Mouse (Mus musculus) liver, embryonic 16.5 days (tissue): ENCODE measurements around the gene Gm11213. TPM values are rescaled to one million over a fixed set of nuclear protein-coding genes. Genes with fewer than 3 reads are reported as not detected.

Experiments
- ATAC-seq: fragments of 200-750 bp; cut with Nextera tagmentation; 2 replicates; pipeline ENCODE4 v1.8.0; 2017; ENCODE audit warnings: low read depth, mild to moderate bottlenecking, moderate number of reproducible peaks, moderate library complexity
- H3K27ac ChIP-seq: fragments of 300-500 bp; sonication (generic); 2 replicates; pipeline ENCODE4 v1.5.1; 2014; ENCODE audit warnings: mild to moderate bottlenecking, low read length
- H3K27me3 ChIP-seq: fragments of 300-500 bp; sonication (generic); 2 replicates; pipeline ENCODE4 v1.6.1; 2014; ENCODE audit warnings: low read depth, low read length, mixed read lengths; ENCODE audit not compliant: control insufficient read depth, insufficient read depth
- H3K36me3 ChIP-seq: fragments of 300-500 bp; sonication (generic); 2 replicates; pipeline ENCODE4 v1.6.1; 2014; ENCODE audit warnings: mild to moderate bottlenecking; ENCODE audit not compliant: control insufficient read depth, insufficient read depth
- H3K4me1 ChIP-seq: fragments of 300-500 bp; sonication (generic); 2 replicates; pipeline ENCODE4 v1.6.1; 2014; ENCODE audit warnings: low read depth, low read length, mixed read lengths; ENCODE audit not compliant: control insufficient read depth
- H3K4me2 ChIP-seq: fragments of 300-500 bp; sonication (generic); 2 replicates; pipeline ENCODE4 v1.6.1; 2014; ENCODE audit warnings: low read depth, low read length, mixed read lengths
- H3K4me3 ChIP-seq: fragments of 300-500 bp; sonication (generic); 2 replicates; pipeline ENCODE4 v1.5.1; 2014; ENCODE audit warnings: low read depth, mild to moderate bottlenecking, low read length
- H3K9ac ChIP-seq: fragments of 300-500 bp; sonication (generic); 2 replicates; pipeline ENCODE4 v1.6.1; 2014; ENCODE audit warnings: low read depth, low read length
- H3K9me3 ChIP-seq: fragments of 300-500 bp; sonication (generic); replicated peaks from 2 replicates; pipeline ENCODE4 v1.6.1; 2016; ENCODE audit warnings: low read length; ENCODE audit not compliant: control insufficient read depth
- WGBS: fragments of 180-500 bp; shearing (Covaris S2); extraction: QIAGEN DNeasy Blood & Tissue Kit; methylation state at CpG from one replicate; pipeline ENCODE4 v1.1.7; 2014; ENCODE audit not compliant: insufficient replicate concordance; 5-methylcytosine and 5-hydroxymethylcytosine counted together
- polyA plus RNA-seq: library from polyadenylated mRNA; unstranded; fragments of >200 nt; fragmentation: Nextera tagmentation; extraction: Ambion mirVana; gene quantifications from 2 replicates; pipeline ENCODE4 v1.2.1, GENCODE M21; 2015

The Gm11213 gene
- polyA plus RNA-seq, 1 experiment from 2014 or later, result not detected

- ATAC-seq, result no peak
- WGBS, result 70% methylated on average over 8 of the region's 8 CpGs
Observed at GRCm38 (mm10) chr4:63569322-63569721, 35.7 kb downstream of the Gm11213 start.

GRCm38 (mm10) chr4:63567712-63568390, 37.2 kb downstream of the Gm11213 start:
- WGBS, result 63% methylated on average over 10 of the region's 10 CpGs
- Histone ChIP-seq H3K4me3 (no peak overlapping the region), H3K27ac (no peak overlapping the region), H3K4me2 (no peak overlapping the region), H3K36me3 (no peaks in the 10 kb centered on the region; the same call in 1 of the 2 replicates), H3K9ac (no peak overlapping the region), H3K27me3 (no peaks in the 10 kb centered on the region), H3K9me3 (no peaks in the 10 kb centered on the region), H3K4me1 (no peaks in the 10 kb centered on the region)
- no peak for ATAC-seq

More at GRCm38 (mm10) chr4:63569322-63569721, 35.7 kb downstream of the Gm11213 start:
- Histone ChIP-seq H3K27ac (no peak overlapping the region), H3K27me3 (no peaks in the 10 kb centered on the region), H3K9me3 (no peaks in the 10 kb centered on the region), H3K36me3 (peaks cover 8% of the 10 kb centered on the region), H3K4me1 (no peaks in the 10 kb centered on the region), H3K4me3 (no peak overlapping the region), H3K4me2 (no peak overlapping the region), H3K9ac (no peak overlapping the region)

- H3K9me3 ChIP-seq, result no peaks in the 10 kb centered on the region
- H3K27me3 ChIP-seq, result no peaks in the 10 kb centered on the region
- no peak for ATAC-seq
- 0 out of 2 replicates have a peak overlapping the region, but pooled peaks have one; percentile 38 for H3K4me2 ChIP-seq
- peaks cover 40% of the 10 kb centered on the region for H3K4me1 ChIP-seq
- no peak overlapping the region for H3K9ac ChIP-seq
- peak overlapping the region; percentile 86 for H3K27ac ChIP-seq
- H3K36me3 ChIP-seq, result no peaks in the 10 kb centered on the region; the same call in 1 of the 2 replicates
- WGBS, result 51% methylated on average over 4 of the region's 4 CpGs
- no peak overlapping the region for H3K4me3 ChIP-seq
Observed at GRCm38 (mm10) chr4:63562742-63563141, 42.3 kb downstream of the Gm11213 start.

GRCm38 (mm10) chr4:63561861-63562675, 43.0 kb downstream of the Gm11213 start:
- peak; percentile 35 for ATAC-seq
- Histone ChIP-seq H3K27ac (peak overlapping the region; percentile 86), H3K4me3 (peak overlapping the region; percentile 23), H3K4me1 (peaks cover 47% of the 10 kb centered on the region), H3K9ac (no peak overlapping the region; the same call in 1 of the 2 replicates), H3K9me3 (no peaks in the 10 kb centered on the region), H3K27me3 (no peaks in the 10 kb centered on the region), H3K4me2 (peak overlapping the region; percentile 90), H3K36me3 (no peaks in the 10 kb centered on the region; the same call in 1 of the 2 replicates)
- 25% methylated on average over 7 of the region's 7 CpGs for WGBS

GRCm38 (mm10) chr4:63560079-63560478, 45.0 kb downstream of the Gm11213 start:
- H3K4me1 ChIP-seq, result peaks cover 52% of the 10 kb centered on the region
- H3K9ac ChIP-seq, result no peak overlapping the region; the same call in 1 of the 2 replicates
- H3K36me3 ChIP-seq, result no peaks in the 10 kb centered on the region
- no peaks in the 10 kb centered on the region for H3K27me3 ChIP-seq
- peak overlapping the region; percentile 17; the same call in 1 of the 2 replicates for H3K4me3 ChIP-seq
- H3K27ac ChIP-seq, result peak overlapping the region; percentile 82
- peak overlapping the region; percentile 90 for H3K4me2 ChIP-seq
- ATAC-seq, result no peak
- no peaks in the 10 kb centered on the region for H3K9me3 ChIP-seq
- 52% methylated on average over 8 of the region's 8 CpGs for WGBS

- no peak for ATAC-seq
- peaks cover 60% of the 10 kb centered on the region for H3K4me1 ChIP-seq
- peak overlapping the region; percentile 82 for H3K27ac ChIP-seq
- no peaks in the 10 kb centered on the region for H3K36me3 ChIP-seq
- H3K9ac ChIP-seq, result peak overlapping the region; percentile 77
- no peaks in the 10 kb centered on the region for H3K9me3 ChIP-seq
- peak overlapping the region; percentile 74 for H3K4me3 ChIP-seq
- peak overlapping the region; percentile 90 for H3K4me2 ChIP-seq
- H3K27me3 ChIP-seq, result no peaks in the 10 kb centered on the region
- WGBS, result 38% methylated on average over 9 of the region's 9 CpGs
Observed at GRCm38 (mm10) chr4:63559127-63559697, 45.8 kb downstream of the Gm11213 start.

GRCm38 (mm10) chr4:63558407-63559081, 46.5 kb downstream of the Gm11213 start, which contains the start of gene Tmem268:
Tmem268 (plus strand) TSS chr4:63558781.
- Histone ChIP-seq H3K27me3 (no peaks in the 10 kb centered on the region), H3K4me2 (peak within 1 kb of the TSS; percentile 90), H3K27ac (peak within 1 kb of the TSS; percentile 82), H3K9me3 (no peaks in the 10 kb centered on the region), H3K36me3 (no peaks in the 10 kb centered on the region), H3K9ac (peak within 1 kb of the TSS; percentile 77), H3K4me3 (peak within 1 kb of the TSS; percentile 74), H3K4me1 (peaks cover 60% of the 10 kb centered on the region)
- under 1% methylated on average over 81 of the region's 81 CpGs for WGBS
- peak; percentile 80 for ATAC-seq
